ENCODE assay signal across 8 mouse cellular contexts in genomic region chr8:47334223-47334757, GRCm38 (mm10).
DNase-seq lines count a peak whose midpoint lies in the region; ATAC-seq lines count a peak whose summit lies in the region.

No protein-coding gene starts in this region.

- H3K9me3 ChIP-seq in embryonic facial prominence, embryonic 11.5 days (replicated peaks; ENCODE audit: control insufficient read depth, low read length): no peaks in the 10 kb centered on the region
- H3K9me3 ChIP-seq in heart, embryonic 12.5 days (replicated peaks): no peaks in the 10 kb centered on the region
- H3K9me3 ChIP-seq in kidney, embryonic 16.5 days (ENCODE audit: low read length): no peaks in the 10 kb centered on the region
- no peaks in the 10 kb centered on the region for H3K9me3 ChIP-seq in limb, embryonic 13.5 days

- DNase-seq in embryonic facial prominence, embryonic 11.5 days (ENCODE audit: low spot score): peak; percentile 74
- peak; percentile 41 for DNase-seq in retina, postnatal 7 days (ENCODE audit: low read depth, low spot score)
- DNase-seq in adrenal gland, adult 18-20 months (ENCODE audit: low spot score in 2 of 2): no peak

- 63% methylated on average over 9 of the region's 9 CpGs for WGBS in embryonic facial prominence, embryonic 11.5 days
- 56% methylated on average over 9 of the region's 9 CpGs for WGBS in heart, embryonic 12.5 days
- WGBS in kidney, embryonic 16.5 days: 70% methylated on average over 9 of the region's 9 CpGs
- WGBS in limb, embryonic 13.5 days: 60% methylated on average over 9 of the region's 9 CpGs

- H3K9ac ChIP-seq in embryonic facial prominence, embryonic 11.5 days (replicated peaks; ENCODE audit: low read length): no peak overlapping the region
- 0 out of 2 replicates have a peak overlapping the region, but pooled peaks have one; percentile 41 for H3K9ac ChIP-seq in heart, embryonic 12.5 days
- H3K9ac ChIP-seq in kidney, embryonic 16.5 days (replicated peaks; ENCODE audit: low read length): no peak overlapping the region
- H3K9ac ChIP-seq in limb, embryonic 13.5 days: no peak overlapping the region

- no peaks in the 10 kb centered on the region for H3K27me3 ChIP-seq in embryonic facial prominence, embryonic 11.5 days (ENCODE audit: control insufficient read depth, insufficient read depth, low read length)
- no peaks in the 10 kb centered on the region for H3K27me3 ChIP-seq in heart, embryonic 12.5 days (replicated peaks)
- H3K27me3 ChIP-seq in kidney, embryonic 16.5 days (ENCODE audit: insufficient read depth, low read length): no peaks in the 10 kb centered on the region
- no peaks in the 10 kb centered on the region for H3K27me3 ChIP-seq in limb, embryonic 13.5 days

- H3K27ac ChIP-seq in embryonic facial prominence, embryonic 11.5 days (replicated peaks; ENCODE audit: low read depth, low read length): no peak overlapping the region
- peak overlapping the region; percentile 63 for H3K27ac ChIP-seq in heart, embryonic 12.5 days (ENCODE audit: poor library complexity, severe bottlenecking)
- H3K27ac ChIP-seq in kidney, embryonic 16.5 days (ENCODE audit: low read length): peak overlapping the region; percentile 65; the same call in 1 of the 2 replicates
- no peak overlapping the region for H3K27ac ChIP-seq in limb, embryonic 13.5 days

- peak; percentile 100 for ATAC-seq in cerebellum, adult (ENCODE audit: insufficient number of reproducible peaks, low FRiP score, low TSS enrichment)
- ATAC-seq in embryonic facial prominence, embryonic 11.5 days (replicated peaks; ENCODE audit: insufficient number of reproducible peaks, low FRiP score, low TSS enrichment, low read depth): peak; percentile 90
- ATAC-seq in heart, embryonic 12.5 days (ENCODE audit: insufficient number of reproducible peaks, low FRiP score): peak; percentile 79
- ATAC-seq in kidney, embryonic 16.5 days (ENCODE audit: low FRiP score, low TSS enrichment): peak; percentile 79; the same call in 1 of the 2 replicates
- ATAC-seq in limb, embryonic 13.5 days (ENCODE audit: low FRiP score, low read depth): peak; percentile 88
- ATAC-seq in inflammation-experienced regulatory T-cells, adult 6 months: no peak

- no peak overlapping the region for H3K4me3 ChIP-seq in embryonic facial prominence, embryonic 11.5 days (ENCODE audit: low read depth, low read length)
- peak overlapping the region; percentile 33 for H3K4me3 ChIP-seq in heart, embryonic 12.5 days
- H3K4me3 ChIP-seq in kidney, embryonic 16.5 days (ENCODE audit: low read length): 0 out of 2 replicates have a peak overlapping the region, but pooled peaks have one; percentile 19
- H3K4me3 ChIP-seq in limb, embryonic 13.5 days: peak overlapping the region; percentile 18; the same call in 1 of the 2 replicates

- H3K4me2 ChIP-seq in embryonic facial prominence, embryonic 11.5 days (ENCODE audit: low read depth, low read length): no peak overlapping the region
- peak overlapping the region; percentile 53 for H3K4me2 ChIP-seq in heart, embryonic 12.5 days
- H3K4me2 ChIP-seq in kidney, embryonic 16.5 days (replicated peaks; ENCODE audit: low read depth, low read length): peak overlapping the region; percentile 23; the same call in 1 of the 2 replicates
- H3K4me2 ChIP-seq in limb, embryonic 13.5 days (replicated peaks): peak overlapping the region; percentile 46

- no peaks in the 10 kb centered on the region for H3K4me1 ChIP-seq in embryonic facial prominence, embryonic 11.5 days (ENCODE audit: control insufficient read depth, insufficient read depth, low read length)
- peaks cover 18% of the 10 kb centered on the region for H3K4me1 ChIP-seq in heart, embryonic 12.5 days (replicated peaks)
- peaks cover 11% of the 10 kb centered on the region for H3K4me1 ChIP-seq in kidney, embryonic 16.5 days (ENCODE audit: insufficient read depth, low read length)
- H3K4me1 ChIP-seq in limb, embryonic 13.5 days: peaks cover 32% of the 10 kb centered on the region

- H3K36me3 ChIP-seq in embryonic facial prominence, embryonic 11.5 days (replicated peaks; ENCODE audit: control insufficient read depth, insufficient read depth, low read depth, low read length): no peaks in the 10 kb centered on the region
- no peaks in the 10 kb centered on the region for H3K36me3 ChIP-seq in heart, embryonic 12.5 days
- no peaks in the 10 kb centered on the region for H3K36me3 ChIP-seq in kidney, embryonic 16.5 days (ENCODE audit: insufficient read depth, low read length)
- H3K36me3 ChIP-seq in limb, embryonic 13.5 days: no peaks in the 10 kb centered on the region

Comparison
In these comparisons a context has a peak if more than half of its experiments do, and no peak if none do; other contexts are left out.
1. DNase-seq: peak in embryonic facial prominence, embryonic 11.5 days (single experiment) and retina, postnatal 7 days (single experiment); none in adrenal gland, adult 18-20 months (0 of 2).
2. H3K27ac ChIP-seq: peak in heart, embryonic 12.5 days (single experiment) and kidney, embryonic 16.5 days (single experiment); none in embryonic facial prominence, embryonic 11.5 days (single experiment) and limb, embryonic 13.5 days (single experiment).